Mouse (Mus musculus): ENCODE data around the gene Hipk4. TPM values are rescaled to one million over a fixed set of nuclear protein-coding genes. Genes with fewer than 3 reads are reported as not detected.

Hipk4 gene
- polyA plus RNA-seq, 1 experiment from 2014 or later: 0.67 TPM

DNA sequence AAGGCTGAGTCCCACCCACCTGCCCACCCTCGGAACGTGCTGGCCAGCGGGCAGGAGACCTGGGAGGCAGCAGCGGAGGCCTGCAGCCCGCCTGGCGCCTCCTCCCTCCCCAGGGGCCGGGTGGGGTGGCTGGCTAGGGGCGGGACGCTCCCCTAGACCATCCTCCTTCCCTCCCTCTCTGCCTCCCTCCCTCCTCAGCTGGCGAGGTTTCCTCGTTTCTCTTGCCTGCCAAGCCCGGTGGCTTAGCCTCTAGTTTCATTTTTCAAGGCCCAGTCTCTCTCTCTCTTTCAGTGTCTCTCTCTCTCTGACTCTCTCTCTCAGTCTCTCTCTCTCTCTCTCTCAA, 41.5 kb upstream of the Hipk4 start:
- WGBS: 0% methylated on average over 10 of the region's 12 CpGs
- Histone ChIP-seq H3K27ac (ENCODE audit: low read length) (no peak overlapping the region), H3K4me2 (ENCODE audit: low read length) (peak overlapping the region; percentile 51), H3K4me3 (replicated peaks; ENCODE audit: low read length) (peak overlapping the region; percentile 37), H3K9ac (replicated peaks; ENCODE audit: low read depth, low read length) (peak overlapping the region; percentile 49), H3K9me3 (ENCODE audit: control insufficient read depth, low read length) (no peaks in the 10 kb centered on the region), H3K36me3 (ENCODE audit: control insufficient read depth, insufficient read depth) (no peaks in the 10 kb centered on the region), H3K27me3 (replicated peaks; ENCODE audit: control insufficient read depth, insufficient read depth, low read length) (no peaks in the 10 kb centered on the region), H3K4me1 (replicated peaks; ENCODE audit: control insufficient read depth, insufficient read depth, low read length) (peaks cover 9% of the 10 kb centered on the region)
- ATAC-seq: peak; percentile 70

GRCm38 (mm10) chr7:27483860-27484259, 39.2 kb upstream of the Hipk4 start:
- Histone ChIP-seq H3K4me1 (replicated peaks; ENCODE audit: control insufficient read depth, insufficient read depth, low read length) (peaks cover 9% of the 10 kb centered on the region), H3K27ac (ENCODE audit: low read length) (no peak overlapping the region), H3K9me3 (ENCODE audit: control insufficient read depth, low read length) (no peaks in the 10 kb centered on the region), H3K9ac (replicated peaks; ENCODE audit: low read depth, low read length) (no peak overlapping the region), H3K4me3 (replicated peaks; ENCODE audit: low read length) (no peak overlapping the region), H3K27me3 (replicated peaks; ENCODE audit: control insufficient read depth, insufficient read depth, low read length) (no peaks in the 10 kb centered on the region), H3K36me3 (ENCODE audit: control insufficient read depth, insufficient read depth) (no peaks in the 10 kb centered on the region), H3K4me2 (ENCODE audit: low read length) (no peak overlapping the region)
- ATAC-seq: no peak
- 82% methylated on average over 4 of the region's 4 CpGs for whole genome bisulfite sequencing

DNA sequence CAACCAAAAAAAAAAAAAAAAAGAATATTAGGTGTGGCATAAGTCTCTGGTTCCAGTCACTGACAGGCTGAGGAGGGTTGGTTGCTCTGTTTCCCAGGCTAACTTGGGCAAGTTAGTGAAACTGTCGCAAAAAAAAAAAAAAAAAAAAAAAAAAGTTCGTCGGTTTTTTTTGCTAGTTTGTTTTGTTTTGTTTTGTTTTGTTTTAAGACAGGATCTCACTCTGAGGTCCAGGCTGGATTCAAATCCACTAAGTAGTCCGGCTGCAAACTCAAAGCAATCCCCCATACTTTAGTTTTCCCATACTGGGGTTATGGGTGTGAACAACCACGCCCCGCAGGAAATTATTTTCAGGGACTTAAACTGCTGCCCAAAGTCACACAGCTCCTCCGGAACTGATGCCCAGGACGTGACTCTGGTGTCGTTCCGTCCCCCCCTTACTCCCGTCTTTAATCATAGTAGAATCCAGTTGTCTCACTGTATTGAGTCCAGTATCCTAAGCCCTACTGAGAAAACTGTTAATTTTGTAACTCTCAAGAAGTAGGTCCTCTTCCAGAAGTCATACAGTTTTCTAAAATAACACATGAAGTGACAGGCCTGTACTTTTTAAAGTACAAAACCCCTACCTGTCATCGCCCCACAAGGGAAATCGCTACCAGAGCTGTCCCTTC, 36.8 kb upstream of the Hipk4 start:
- peaks cover 16% of the 10 kb centered on the region for H3K4me1 ChIP-seq (replicated peaks; ENCODE audit: control insufficient read depth, insufficient read depth, low read length)
- peak overlapping the region; percentile 63 for H3K4me2 ChIP-seq (ENCODE audit: low read length)
- no peak overlapping the region for H3K27ac ChIP-seq (ENCODE audit: low read length)
- 0 out of 2 replicates have a peak overlapping the region, but pooled peaks have one; percentile 28 for H3K9ac ChIP-seq (replicated peaks; ENCODE audit: low read depth, low read length)
- no peaks in the 10 kb centered on the region for H3K27me3 ChIP-seq (replicated peaks; ENCODE audit: control insufficient read depth, insufficient read depth, low read length)
- no peaks in the 10 kb centered on the region for H3K9me3 ChIP-seq (ENCODE audit: control insufficient read depth, low read length)
- WGBS: 5% methylated on average over 13 of the region's 13 CpGs
- ATAC-seq: peak; percentile 11
- no peaks in the 10 kb centered on the region for H3K36me3 ChIP-seq (ENCODE audit: control insufficient read depth, insufficient read depth)
- peak overlapping the region; percentile 68 for H3K4me3 ChIP-seq (replicated peaks; ENCODE audit: low read length)

- peak; percentile 98 for ATAC-seq
- H3K27me3 ChIP-seq (replicated peaks; ENCODE audit: control insufficient read depth, insufficient read depth, low read length): no peaks in the 10 kb centered on the region
- no peaks in the 10 kb centered on the region for H3K9me3 ChIP-seq (ENCODE audit: control insufficient read depth, low read length)
- peaks cover 12% of the 10 kb centered on the region for H3K4me1 ChIP-seq (replicated peaks; ENCODE audit: control insufficient read depth, insufficient read depth, low read length)
- WGBS: under 1% methylated on average over 68 of the region's 80 CpGs
- peak within 1 kb of the TSS; percentile 78 for H3K9ac ChIP-seq (replicated peaks; ENCODE audit: low read depth, low read length)
- H3K4me2 ChIP-seq (ENCODE audit: low read length): peak within 1 kb of the TSS; percentile 63
- peak within 1 kb of the TSS; percentile 68 for H3K4me3 ChIP-seq (replicated peaks; ENCODE audit: low read length)
- no peaks in the 10 kb centered on the region for H3K36me3 ChIP-seq (ENCODE audit: control insufficient read depth, insufficient read depth)
- peak within 1 kb of the TSS; percentile 86 for H3K27ac ChIP-seq (ENCODE audit: low read length)
Observed at GRCm38 (mm10) chr7:27486770-27487697, 36.0 kb upstream of the Hipk4 start, which contains the start of gene Sertad1. Gene Sertad1 (plus strand): TSS chr7:27486910.

GRCm38 (mm10) chr7:27487740-27488268, 35.3 kb upstream of the Hipk4 start:
- WGBS: 6% methylated on average over 13 of the region's 13 CpGs
- ATAC-seq: no peak
- peaks cover 12% of the 10 kb centered on the region for H3K4me1 ChIP-seq (replicated peaks; ENCODE audit: control insufficient read depth, insufficient read depth, low read length)
- H3K27ac ChIP-seq (ENCODE audit: low read length): peak overlapping the region; percentile 86
- H3K36me3 ChIP-seq (ENCODE audit: control insufficient read depth, insufficient read depth): no peaks in the 10 kb centered on the region
- peak overlapping the region; percentile 68 for H3K4me3 ChIP-seq (replicated peaks; ENCODE audit: low read length)
- no peaks in the 10 kb centered on the region for H3K9me3 ChIP-seq (ENCODE audit: control insufficient read depth, low read length)
- H3K9ac ChIP-seq (replicated peaks; ENCODE audit: low read depth, low read length): peak overlapping the region; percentile 78
- peak overlapping the region; percentile 63 for H3K4me2 ChIP-seq (ENCODE audit: low read length)
- no peaks in the 10 kb centered on the region for H3K27me3 ChIP-seq (replicated peaks; ENCODE audit: control insufficient read depth, insufficient read depth, low read length)

GRCm38 (mm10) chr7:27489270-27489869, 33.7 kb upstream of the Hipk4 start:
- no peak overlapping the region for H3K4me2 ChIP-seq (ENCODE audit: low read length)
- WGBS: 90% methylated on average over 25 of the region's 25 CpGs
- H3K27me3 ChIP-seq (replicated peaks; ENCODE audit: control insufficient read depth, insufficient read depth, low read length): no peaks in the 10 kb centered on the region

GRCm38 (mm10) chr7:27490227-27490542, 32.9 kb upstream of the Hipk4 start:
- Histone ChIP-seq H3K27ac (ENCODE audit: low read length) (peak overlapping the region; percentile 60), H3K4me2 (ENCODE audit: low read length) (peak overlapping the region; percentile 54), H3K4me1 (replicated peaks; ENCODE audit: control insufficient read depth, insufficient read depth, low read length) (peaks cover 12% of the 10 kb centered on the region), H3K9ac (replicated peaks; ENCODE audit: low read depth, low read length) (peak overlapping the region; percentile 59), H3K9me3 (ENCODE audit: control insufficient read depth, low read length) (no peaks in the 10 kb centered on the region), H3K4me3 (replicated peaks; ENCODE audit: low read length) (peak overlapping the region; percentile 40), H3K36me3 (ENCODE audit: control insufficient read depth, insufficient read depth) (no peaks in the 10 kb centered on the region), H3K27me3 (replicated peaks; ENCODE audit: control insufficient read depth, insufficient read depth, low read length) (no peaks in the 10 kb centered on the region)
- WGBS: 40% methylated on average over 4 of the region's 4 CpGs
- ATAC-seq: no peak

More at GRCm38 (mm10) chr7:27489270-27489869, 33.7 kb upstream of the Hipk4 start:
- H3K9me3 ChIP-seq (ENCODE audit: control insufficient read depth, low read length): no peaks in the 10 kb centered on the region
- no peak overlapping the region for H3K9ac ChIP-seq (replicated peaks; ENCODE audit: low read depth, low read length)
- H3K4me3 ChIP-seq (replicated peaks; ENCODE audit: low read length): no peak overlapping the region
- H3K27ac ChIP-seq (ENCODE audit: low read length): no peak overlapping the region
- peaks cover 12% of the 10 kb centered on the region for H3K4me1 ChIP-seq (replicated peaks; ENCODE audit: control insufficient read depth, insufficient read depth, low read length)
- ATAC-seq: no peak
- H3K36me3 ChIP-seq (ENCODE audit: control insufficient read depth, insufficient read depth): no peaks in the 10 kb centered on the region

DNA sequence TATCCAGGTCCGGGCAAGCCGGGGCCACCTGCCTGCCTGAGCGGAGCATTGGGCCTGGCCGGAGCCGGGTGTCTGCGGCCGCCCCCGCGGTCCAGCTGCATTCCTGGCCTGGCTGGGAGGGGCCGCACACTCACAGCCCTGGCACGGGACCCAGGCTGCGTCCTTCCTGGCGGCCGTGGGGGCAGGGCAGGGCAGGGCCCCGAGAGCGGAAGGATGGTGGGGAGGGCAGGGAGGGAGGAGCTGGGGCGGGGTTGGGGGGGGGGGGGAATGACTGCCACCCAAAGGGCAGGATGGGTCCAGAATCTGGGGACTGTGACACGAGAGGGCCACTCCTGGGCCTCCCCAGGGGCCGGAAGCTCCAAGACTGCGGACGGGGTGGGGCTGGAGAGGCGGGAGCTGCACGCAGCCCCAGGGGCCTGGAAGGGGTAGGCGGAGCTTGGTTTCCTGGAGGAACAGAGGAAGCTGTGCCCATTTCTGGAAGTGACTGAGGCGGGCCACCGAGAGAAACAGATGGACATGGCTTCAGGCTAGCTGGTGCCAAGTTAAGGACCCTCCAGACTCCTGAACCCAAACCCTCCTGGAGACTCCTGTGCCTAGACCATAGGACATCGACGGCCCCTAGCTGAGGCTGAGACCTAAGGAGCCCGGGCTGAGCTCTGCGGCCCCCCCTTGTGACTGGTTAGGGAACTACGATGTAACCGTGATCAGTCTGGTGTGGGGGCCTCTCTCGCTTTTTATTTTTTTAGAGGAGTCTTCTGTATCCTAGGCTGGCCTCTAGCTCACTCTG, 32.3 kb upstream of the Hipk4 start:
- Histone ChIP-seq H3K27ac (ENCODE audit: low read length) (peak overlapping the region; percentile 60), H3K9ac (replicated peaks; ENCODE audit: low read depth, low read length) (peak overlapping the region; percentile 59), H3K4me1 (replicated peaks; ENCODE audit: control insufficient read depth, insufficient read depth, low read length) (peaks cover 12% of the 10 kb centered on the region), H3K4me2 (ENCODE audit: low read length) (peak overlapping the region; percentile 54), H3K36me3 (ENCODE audit: control insufficient read depth, insufficient read depth) (no peaks in the 10 kb centered on the region), H3K27me3 (replicated peaks; ENCODE audit: control insufficient read depth, insufficient read depth, low read length) (no peaks in the 10 kb centered on the region), H3K4me3 (replicated peaks; ENCODE audit: low read length) (peak overlapping the region; percentile 40), H3K9me3 (ENCODE audit: control insufficient read depth, low read length) (no peaks in the 10 kb centered on the region)
- no peak for ATAC-seq
- WGBS: under 1% methylated on average over 30 of the region's 33 CpGs

All from forebrain, embryonic 16.5 days (tissue).